Mouse (Mus musculus) bone marrow macrophage, adult 2 months (primary cell): ENCODE measurements around the gene Klc4.

Experiments used
- CTCF ChIP-seq: IDR thresholded peaks from 2 replicates; pipeline ENCODE4 v1.5.1; 2012; ENCODE audit warnings: low read depth, mild to moderate bottlenecking, low read length, moderate library complexity
- POLR2A ChIP-seq: IDR thresholded peaks from 2 replicates; pipeline ENCODE4 v1.6.1; 2012; ENCODE audit warnings: mild to moderate bottlenecking, low read depth, low read length, borderline replicate concordance

GRCm38 (mm10) chr17:46613229-46613628 is 32.6 kb downstream of the Klc4 start:
- TF ChIP-seq CTCF = no peak
- no peak for TF ChIP-seq POLR2A
